Mouse (Mus musculus): ENCODE results near the gene Aqp9. TPM values are rescaled to one million over a fixed set of nuclear protein-coding genes. Genes with fewer than 3 reads are reported as not detected.

Aqp9 gene
- polyA plus RNA-seq, 1 experiment, result 0.36 TPM

- no peak for DNase-seq (ENCODE audit: low read depth)
- TF ChIP-seq POLR2A (IDR thresholded peaks at IDR 0.05; ENCODE audit: borderline replicate concordance, extremely low read depth, insufficient read depth, insufficient read length, poor library complexity, severe bottlenecking) (no peak), CTCF (IDR thresholded peaks at IDR 0.05; ENCODE audit: borderline replicate concordance, extremely low read depth, insufficient read depth, insufficient read length) (no peak)
Observed at GRCm38 (mm10) chr9:71063551-71063950, 104.9 kb downstream of the Aqp9 start.

GRCm38 (mm10) chr9:71062976-71063375, 105.5 kb downstream of the Aqp9 start:
- no peak for TF ChIP-seq POLR2A (IDR thresholded peaks at IDR 0.05; ENCODE audit: borderline replicate concordance, extremely low read depth, insufficient read depth, insufficient read length, poor library complexity, severe bottlenecking)
- TF ChIP-seq CTCF (IDR thresholded peaks at IDR 0.05; ENCODE audit: borderline replicate concordance, extremely low read depth, insufficient read depth, insufficient read length), result no peak
- DNase-seq (ENCODE audit: low read depth), result no peak

DNA sequence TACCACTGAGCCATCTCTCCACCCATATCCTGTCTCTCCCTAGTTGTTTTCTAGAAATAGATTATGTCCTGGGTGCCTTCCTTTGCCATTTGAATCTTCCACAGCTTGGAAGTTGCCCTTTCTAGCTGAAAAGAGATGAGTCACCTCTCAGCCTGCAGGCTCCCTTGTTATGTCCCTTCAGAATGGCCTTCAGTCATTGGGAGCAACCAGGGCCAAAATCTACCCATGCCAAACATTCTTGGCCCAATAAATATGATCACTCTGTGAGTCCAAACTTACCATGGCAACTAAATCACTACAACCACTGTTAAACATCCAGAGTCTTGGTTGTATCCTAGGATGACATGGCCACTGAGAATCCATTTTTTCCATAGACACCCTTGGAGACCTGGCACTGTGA, 106.2 kb downstream of the Aqp9 start:
- no peak for TF ChIP-seq CTCF (IDR thresholded peaks at IDR 0.05; ENCODE audit: borderline replicate concordance, extremely low read depth, insufficient read depth, insufficient read length)
- TF ChIP-seq POLR2A (IDR thresholded peaks at IDR 0.05; ENCODE audit: borderline replicate concordance, extremely low read depth, insufficient read depth, insufficient read length, poor library complexity, severe bottlenecking), result no peak
- no peak for DNase-seq (ENCODE audit: low read depth)

Other genes starting within 250 kb of the Aqp9 start
- gene Lipc, start 216.5 kb downstream of the Aqp9 start, polyA plus RNA-seq (2012; rRNA removed), result 0.09 and 0.16 TPM in 2 replicates
- 7.4 and 11.6 TPM in 2 replicates for gene Aldh1a2, start 47.1 kb upstream of the Aqp9 start, polyA plus RNA-seq (2012; rRNA removed)

Data from brain, embryonic 14.5 days (tissue).